Mouse (Mus musculus): ENCODE measurements at regions not wholly inside any gene's neighbourhood (a gene's known extent, or its start where the extent isn't known, plus 50 kb on each side); places are given as distances from the start of the nearest gene placed in this dataset.

DNA sequence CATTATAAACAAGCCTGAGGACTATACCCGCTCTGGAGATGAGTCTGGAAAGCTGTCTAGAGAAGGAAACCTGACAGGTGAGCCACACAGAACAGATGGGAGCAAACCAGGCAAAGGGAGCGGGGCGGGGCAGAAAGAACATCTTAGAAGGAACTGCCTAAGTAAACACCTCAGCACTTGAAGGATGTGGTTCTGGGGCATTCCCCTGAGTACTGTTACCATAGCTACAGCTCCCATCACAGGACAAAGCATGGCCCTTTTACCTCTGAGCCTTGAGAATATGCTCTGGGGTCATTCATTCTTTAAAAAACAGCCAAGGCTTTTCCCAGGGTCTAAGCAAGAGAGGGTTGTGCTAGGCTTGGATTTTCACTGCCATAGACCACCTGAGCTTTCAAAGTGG, 127.6 kb downstream of the Rpap3 start:
- Histone ChIP-seq H3K4me1 (ENCODE audit: control insufficient read depth in 1 of 2, insufficient read depth in 2 of 2, low read length in 2 of 2) (peaks cover 8 to 16% of the 10 kb centered on the region in 2 experiments; a peak in 3 of 4 replicates), H3K4me3 (ENCODE audit: control insufficient read depth in 1 of 2, insufficient read depth in 1 of 2, low read depth in 2 of 2, low read length in 2 of 2) (no peak overlapping the region), H3K9ac (ENCODE audit: control insufficient read depth, low read depth, low read length, poor library complexity, severe bottlenecking) (no peak overlapping the region), H3K36me3 (ENCODE audit: control insufficient read depth in 1 of 2, insufficient read depth in 2 of 2, low read length in 2 of 2) (peaks cover 0 to 6% of the 10 kb centered on the region in 2 experiments; a peak in 1 of 4 replicates), H3K27ac (ENCODE audit: control insufficient read depth, low read depth, low read length) (no peak overlapping the region), H3K9me3 (replicated peaks; ENCODE audit: insufficient read depth, low read length) (no peaks in the 10 kb centered on the region), H3K79me2 (ENCODE audit: control insufficient read depth, insufficient read depth, low read length, poor library complexity) (no peaks in the 10 kb centered on the region), H3K27me3 (ENCODE audit: control insufficient read depth in 1 of 2, insufficient read depth in 2 of 2, low read length in 2 of 2) (peaks cover 0 to 2% of the 10 kb centered on the region in 2 experiments; a peak in 1 of 4 replicates)
- DNase-seq (ENCODE audit: low read depth, low spot score): no peak
- no peak for TF ChIP-seq SMC3 (IDR thresholded peaks at IDR 0.05; ENCODE audit: low read depth, low read length)
- TF ChIP-seq E2F4 (IDR thresholded peaks at IDR 0.05; ENCODE audit: borderline replicate concordance, low read depth, low read length): no peak
- no peak for TF ChIP-seq ZMIZ1 (IDR thresholded peaks at IDR 0.05; ENCODE audit: low read depth, low read length)
- no peak for TF ChIP-seq BHLHE40 (IDR thresholded peaks at IDR 0.05; ENCODE audit: borderline replicate concordance, low read depth, low read length)
- no peak for TF ChIP-seq CHD2 (IDR thresholded peaks at IDR 0.05; ENCODE audit: low read length)
- TF ChIP-seq POLR2AphosphoS5 (IDR thresholded peaks at IDR 0.05; ENCODE audit: borderline replicate concordance, low read depth, low read length): no peak
- TF ChIP-seq NELFE (IDR thresholded peaks at IDR 0.05; ENCODE audit: low read depth, low read length): no peak
- no peak for TF ChIP-seq RAD21 (IDR thresholded peaks at IDR 0.05; ENCODE audit: low read depth, low read length)
- no peak for TF ChIP-seq GATA1 (IDR thresholded peaks at IDR 0.05; ENCODE audit: low read depth, low read length)
- TF ChIP-seq POLR2A (IDR thresholded peaks at IDR 0.05; ENCODE audit: control insufficient read depth in 1 of 2, insufficient read depth in 1 of 2, low read depth in 1 of 2, low read length in 2 of 2, poor library complexity in 1 of 2): no peak
- no peak for TF ChIP-seq POLR2AphosphoS2 (IDR thresholded peaks at IDR 0.05; ENCODE audit: low read length)
- no peak for TF ChIP-seq MAX (IDR thresholded peaks at IDR 0.05; ENCODE audit: low read length)
- TF ChIP-seq MEF2A (IDR thresholded peaks at IDR 0.05; ENCODE audit: extremely low read depth, insufficient replicate concordance, low read depth, low read length, poor library complexity, severe bottlenecking): no peak
- no peak for TF ChIP-seq KAT2A (conservative IDR thresholded peaks at IDR 0.05; ENCODE audit: low read depth, low read length)
- TF ChIP-seq TCF12 (IDR thresholded peaks at IDR 0.05; ENCODE audit: low read depth, low read length): no peak
- no peak for TF ChIP-seq ZKSCAN1 (IDR thresholded peaks at IDR 0.05; ENCODE audit: low read depth, low read length)

DNA sequence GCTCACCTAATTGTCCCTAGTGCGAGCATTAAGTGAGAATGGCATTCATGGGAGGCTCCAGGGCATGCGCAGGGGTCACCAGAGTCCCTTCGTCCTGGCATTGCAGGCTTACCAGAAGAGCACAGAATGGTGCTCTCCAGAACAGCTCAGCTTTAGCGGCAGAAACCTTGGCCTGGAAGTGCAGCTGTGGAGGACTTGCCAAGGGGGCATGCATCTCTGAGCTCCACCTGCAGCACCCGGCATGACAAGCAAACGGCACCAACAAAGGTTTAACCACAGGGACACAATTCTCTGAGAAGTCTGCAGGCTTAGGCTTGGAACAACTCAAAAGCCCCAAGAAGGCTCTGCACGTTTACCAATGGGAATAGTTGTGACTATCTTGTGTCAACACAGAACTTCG, 128.4 kb downstream of the Rpap3 start:
- TF ChIP-seq MYB (IDR thresholded peaks at IDR 0.05; ENCODE audit: low read depth, low read length) (no peak), USF1 (IDR thresholded peaks at IDR 0.05; ENCODE audit: low read depth, low read length) (no peak), NELFE (IDR thresholded peaks at IDR 0.05; ENCODE audit: low read depth, low read length) (no peak), RAD21 (IDR thresholded peaks at IDR 0.05; ENCODE audit: low read depth, low read length) (no peak), MAX (IDR thresholded peaks at IDR 0.05; ENCODE audit: low read length) (no peak), POLR2AphosphoS2 (IDR thresholded peaks at IDR 0.05; ENCODE audit: low read length) (no peak), NRF1 (IDR thresholded peaks at IDR 0.05; ENCODE audit: insufficient read depth, low read depth, low read length, poor library complexity, severe bottlenecking) (no peak), UBTF (IDR thresholded peaks at IDR 0.05; ENCODE audit: borderline replicate concordance, insufficient read depth, low read depth, low read length) (no peak), GATA1 (IDR thresholded peaks at IDR 0.05; ENCODE audit: low read depth, low read length) (no peak), MAZ (IDR thresholded peaks at IDR 0.05; ENCODE audit: low read depth, low read length) (no peak), GABPA (IDR thresholded peaks at IDR 0.05; ENCODE audit: low read depth, low read length) (no peak), POLR2AphosphoS5 (IDR thresholded peaks at IDR 0.05; ENCODE audit: borderline replicate concordance, low read depth, low read length) (no peak), ZNF384 (IDR thresholded peaks at IDR 0.05; ENCODE audit: low read depth, low read length) (no peak), CTCF (IDR thresholded peaks at IDR 0.05 in 2 of 3, conservative IDR thresholded peaks at IDR 0.05 in 1 of 3; ENCODE audit: control insufficient read depth in 1 of 3, insufficient read depth in 1 of 3, low read depth in 2 of 3, low read length in 3 of 3, poor library complexity in 1 of 3, severe bottlenecking in 1 of 3) (no peak), ZKSCAN1 (IDR thresholded peaks at IDR 0.05; ENCODE audit: low read depth, low read length) (no peak), TBP (IDR thresholded peaks at IDR 0.05; ENCODE audit: low read depth, low read length) (no peak)
- Histone ChIP-seq H3K9ac (ENCODE audit: control insufficient read depth, low read depth, low read length, poor library complexity, severe bottlenecking) (no peak overlapping the region), H3K9me3 (replicated peaks; ENCODE audit: insufficient read depth, low read length) (no peaks in the 10 kb centered on the region), H3K27ac (ENCODE audit: control insufficient read depth, low read depth, low read length) (no peak overlapping the region), H3K4me1 (ENCODE audit: control insufficient read depth in 1 of 2, insufficient read depth in 2 of 2, low read length in 2 of 2) (peaks cover 8 to 16% of the 10 kb centered on the region in 2 experiments; a peak in 3 of 4 replicates), H3K79me2 (ENCODE audit: control insufficient read depth, insufficient read depth, low read length, poor library complexity) (no peaks in the 10 kb centered on the region), H3K36me3 (ENCODE audit: control insufficient read depth in 1 of 2, insufficient read depth in 2 of 2, low read length in 2 of 2) (peaks cover 0 to 6% of the 10 kb centered on the region in 2 experiments; a peak in 1 of 4 replicates), H3K4me3 (ENCODE audit: control insufficient read depth in 1 of 2, insufficient read depth in 1 of 2, low read depth in 2 of 2, low read length in 2 of 2) (no peak overlapping the region), H3K27me3 (ENCODE audit: control insufficient read depth in 1 of 2, insufficient read depth in 2 of 2, low read length in 2 of 2) (peaks cover 0 to 5% of the 10 kb centered on the region in 2 experiments; a peak in 2 of 4 replicates)
- DNase-seq (ENCODE audit: low read depth, low spot score): no peak

Measured in MEL (cell line).